Comparison of ENCODE assay signal across 9 mouse cellular contexts in the genomic region with DNA sequence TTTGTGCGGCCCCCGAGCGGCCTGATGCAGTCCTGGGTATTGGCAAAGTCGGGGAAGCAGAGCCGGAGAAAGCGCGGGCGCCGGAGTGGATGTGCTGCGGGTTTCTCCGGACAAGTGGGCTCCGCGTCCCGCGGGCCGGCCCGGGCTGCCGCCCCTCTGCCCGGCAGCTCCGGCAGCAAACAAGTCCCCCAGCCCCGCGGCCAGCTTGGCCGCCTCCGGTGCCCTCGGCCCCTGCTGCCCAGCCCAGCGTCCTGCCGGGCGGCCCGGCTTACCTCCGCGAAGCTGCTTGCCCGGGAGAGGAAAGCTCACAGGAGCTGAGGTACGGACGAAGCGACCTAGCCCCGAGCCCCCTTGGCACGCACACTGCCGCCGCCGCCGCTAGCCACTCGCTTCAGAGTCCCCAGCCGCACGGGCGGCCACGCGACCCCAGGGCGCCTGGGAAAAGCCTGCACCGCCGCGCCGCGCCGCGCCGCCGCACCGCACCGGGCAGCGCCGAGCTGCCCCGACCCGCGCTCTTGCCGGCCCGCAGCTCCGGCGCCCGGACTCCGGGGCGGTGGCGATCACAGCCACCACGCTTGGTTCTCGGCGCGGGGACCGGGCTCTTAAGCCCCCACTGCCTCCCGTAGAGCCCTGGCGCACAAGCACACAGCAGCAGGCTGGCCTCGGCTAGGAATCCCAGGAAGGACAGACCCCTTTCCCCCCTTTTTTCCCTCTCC. TPM values are rescaled to one million over a fixed set of nuclear protein-coding genes. Genes with fewer than 3 reads are reported as not detected.
A peak's percentile ranks its signal among the peaks of the same experiment; 100 is the strongest.
DNase-seq lines count a peak whose midpoint lies in the region; ATAC-seq and TF ChIP-seq lines count a peak whose summit lies in the region.
"Had no signal": no experiment of that assay in that cellular context is flagged by ENCODE, and none has a peak within 500 bp of the region (broad histone marks: within the 10 kb centered on the region; RNA-seq: fewer than 3 reads in every experiment).

No protein-coding gene starts in this region.

- H3K4me2 ChIP-seq in liver, embryonic 13.5 days: peak overlapping the region; percentile 64

- H3K27ac ChIP-seq in kidney, adult 2 months (ENCODE audit: insufficient read depth, low read depth, low read length): no peak overlapping the region
- no peak overlapping the region for H3K27ac ChIP-seq in liver, embryonic 13.5 days
- H3K27ac ChIP-seq: macrophage had no signal

- intact Hi-C loops in heart, postnatal 14 days (cut with DNase I): loop anchor here (5.0 kb wide), 2 partner anchors 56 to 226 kb away; no protein-coding TSS in a partner anchor

- H3K4me1 ChIP-seq in kidney, adult 2 months (ENCODE audit: control insufficient read depth, insufficient read depth, low read length): no peaks in the 10 kb centered on the region
- H3K4me1 ChIP-seq in G1E (ENCODE audit: insufficient read depth, low read depth, low read length): no peaks in the 10 kb centered on the region
- no peaks in the 10 kb centered on the region for H3K4me1 ChIP-seq in liver, embryonic 13.5 days (replicated peaks)

- no peak for ATAC-seq in G1E (ENCODE audit: extremely low read depth, insufficient number of reproducible peaks, low FRiP score, poor library complexity, severe bottlenecking)
- peak; percentile 38 for ATAC-seq in liver, embryonic 13.5 days (ENCODE audit: low read depth)

- DNase-seq in kidney, adult 2 months: no peak
- no peak for DNase-seq in kidney, adult 9 months
- peak; percentile 4 for DNase-seq in G1E (ENCODE audit: low spot score)
- peak; percentile 9 for DNase-seq in cerebellum, adult 9-11 months
- peak; percentile 8 to 10 for DNase-seq in heart, postnatal 14 days
- DNase-seq in liver, embryonic 13.5 days: no peak
- DNase-seq in right cerebral cortex, postnatal 4 days: peak; percentile 6
- no peak for DNase-seq in frontal cortex, adult 2 months (ENCODE audit: extremely low spot score in 1 of 2, low spot score in 1 of 2)

- WGBS in kidney, adult 2 months: under 1% methylated on average over 51 of the region's 80 CpGs
- WGBS in liver, embryonic 13.5 days (ENCODE audit: insufficient replicate concordance): 12% methylated on average over 58 of the region's 80 CpGs

- H3K9me3 ChIP-seq in G1E (replicated peaks): no peaks in the 10 kb centered on the region
- H3K9me3 ChIP-seq in liver, embryonic 13.5 days (replicated peaks): no peaks in the 10 kb centered on the region; the same call in 1 of the 2 replicates

- TF ChIP-seq POLR2A in kidney, adult 2 months (IDR thresholded peaks at IDR 0.05; ENCODE audit: low read depth, low read length): no peak

- peak overlapping the region; percentile 59 for H3K9ac ChIP-seq in liver, embryonic 13.5 days

- H3K27me3 ChIP-seq in kidney, adult 2 months (replicated peaks; ENCODE audit: control insufficient read depth, insufficient read depth, low read length): no peaks in the 10 kb centered on the region
- peaks cover 48% of the 10 kb centered on the region for H3K27me3 ChIP-seq in G1E (ENCODE audit: insufficient read depth, low read length)
- peaks cover 82% of the 10 kb centered on the region for H3K27me3 ChIP-seq in liver, embryonic 13.5 days

- peak overlapping the region; percentile 77 for H3K4me3 ChIP-seq in kidney, adult 2 months (ENCODE audit: insufficient read depth, low read depth, low read length)
- no peak overlapping the region; the same call in 1 of the 2 replicates for H3K4me3 ChIP-seq in G1E (ENCODE audit: low read depth, low read length)
- peak overlapping the region; percentile 54 for H3K4me3 ChIP-seq in liver, embryonic 13.5 days (replicated peaks)

- no peaks in the 10 kb centered on the region for H3K36me3 ChIP-seq in kidney, adult 2 months (ENCODE audit: control insufficient read depth, insufficient read depth, low read length)
- peaks cover 2% of the 10 kb centered on the region for H3K36me3 ChIP-seq in G1E (replicated peaks)
- H3K36me3 ChIP-seq in liver, embryonic 13.5 days: no peaks in the 10 kb centered on the region

- no peak for TF ChIP-seq CTCF in kidney, adult 2 months (conservative IDR thresholded peaks at IDR 0.05; ENCODE audit: insufficient read depth, insufficient read length, low read depth, low read length)
- no peak for TF ChIP-seq CTCF in G1E (IDR thresholded peaks at IDR 0.05; ENCODE audit: low read depth, low read length)

RNA-seq across cellular contexts. Expression of a gene that starts 0.6 kb away (rescaled TPM):
- polyA plus RNA-seq in kidney, adult 2 months (2012; rRNA removed): 3.3 and 4.4 TPM in 2 replicates
- total RNA-seq in G1E (2014; fragmentation: Nextera tagmentation): not detected in 2 replicates
- total RNA-seq in G1E (2017): 3.8 and 4.4 TPM in 2 replicates
- polyA plus RNA-seq in G1E (2012): 1.6 and 1.7 TPM in 2 replicates
- 1 to 10 TPM; 4.2 to 4.4 TPM for total RNA-seq in heart, postnatal 14 days (2021)
- polyA plus RNA-seq in liver, embryonic 13.5 days (2015; fragmentation: Nextera tagmentation; extraction: Ambion mirVana): 71.0 and 73.5 TPM in 2 replicates
- 7.1 and 8.7 TPM in 2 replicates for polyA plus RNA-seq in frontal cortex, adult 2 months (2012; rRNA removed)
- polyA plus RNA-seq: macrophage had no signal

Comparison
In these comparisons a context has a peak if more than half of its experiments do, and no peak if none do; other contexts are left out.
1. DNase-seq: peak in G1E (single experiment), cerebellum, adult 9-11 months (single experiment), heart, postnatal 14 days (2 of 2) and right cerebral cortex, postnatal 4 days (single experiment); none in kidney, adult 2 months (single experiment), kidney, adult 9 months (single experiment), liver, embryonic 13.5 days (single experiment) and frontal cortex, adult 2 months (0 of 2).